Mouse (Mus musculus) frontal cortex, postnatal 25 days (tissue): ENCODE measurements around the gene Ddr2.
"Not testable (repeated sequence)": the region's sequence is repeated elsewhere in the genome, so short reads cannot be mapped to it uniquely, and the experiment has no call there.

Experiments used
- DNase-seq, 2 experiments: peaks; one replicate each; pipeline ENCODE4 v3.0.0; 2022; ENCODE audit warnings: low spot score in 2 of 2

Ddr2 gene

GRCm38 (mm10) chr1:170039402-170039801, 71.2 kb downstream of the Ddr2 start:
- DNase-seq: no peak

- no peak for DNase-seq
Observed at GRCm38 (mm10) chr1:170035575-170035974, 75.0 kb downstream of the Ddr2 start.

GRCm38 (mm10) chr1:170034961-170035360, 75.6 kb downstream of the Ddr2 start:
- no peak for DNase-seq

- no peak for DNase-seq
Observed at GRCm38 (mm10) chr1:170031656-170032055, 78.9 kb downstream of the Ddr2 start.

- no peak for DNase-seq
Observed at GRCm38 (mm10) chr1:170014784-170015183, 95.8 kb downstream of the Ddr2 start.

GRCm38 (mm10) chr1:170010716-170011505, 99.7 kb downstream of the Ddr2 start:
- no peak for DNase-seq

- no peak for DNase-seq
Observed at GRCm38 (mm10) chr1:170009296-170009695, 101.3 kb downstream of the Ddr2 start.

- DNase-seq: no peak
Observed at GRCm38 (mm10) chr1:170008432-170009220, 101.9 kb downstream of the Ddr2 start.

- no peak for DNase-seq
Observed at GRCm38 (mm10) chr1:170006516-170006915, 104.0 kb downstream of the Ddr2 start.

GRCm38 (mm10) chr1:170005297-170005696, 105.3 kb downstream of the Ddr2 start:
- DNase-seq: no peak

- not testable (repeated sequence) for DNase-seq
Observed at GRCm38 (mm10) chr1:169993901-169994300, 116.7 kb downstream of the Ddr2 start.

GRCm38 (mm10) chr1:169986166-169986565, 124.4 kb downstream of the Ddr2 start:
- DNase-seq: no peak

GRCm38 (mm10) chr1:169977621-169978020, 132.9 kb downstream of the Ddr2 start:
- no peak for DNase-seq

- DNase-seq: no peak
Observed at GRCm38 (mm10) chr1:169971998-169972397, 138.6 kb downstream of the Ddr2 start.

- DNase-seq: no peak
Observed at GRCm38 (mm10) chr1:169970936-169971335, 139.6 kb downstream of the Ddr2 start.

GRCm38 (mm10) chr1:169969516-169969886, 141.1 kb downstream of the Ddr2 start:
- DNase-seq: no peak

- DNase-seq: peak; percentile 96
Observed at GRCm38 (mm10) chr1:169968792-169969515, 141.6 kb downstream of the Ddr2 start, which contains the start of gene Hsd17b7. Hsd17b7 (minus strand) TSS chr1:169969241.

GRCm38 (mm10) chr1:169953106-169953505, 157.5 kb downstream of the Ddr2 start:
- DNase-seq: no peak

GRCm38 (mm10) chr1:169952636-169953035, 157.9 kb downstream of the Ddr2 start:
- no peak for DNase-seq

GRCm38 (mm10) chr1:169951561-169951960, 159.0 kb downstream of the Ddr2 start:
- DNase-seq: no peak

GRCm38 (mm10) chr1:169950651-169951050, 159.9 kb downstream of the Ddr2 start:
- DNase-seq: no peak

GRCm38 (mm10) chr1:169949981-169950380, 160.6 kb downstream of the Ddr2 start:
- DNase-seq: no peak
